Mouse (Mus musculus) lung, embryonic 16.5 days (tissue): ENCODE data around the gene H2afy2. TPM values are rescaled to one million over a fixed set of nuclear protein-coding genes. Genes with fewer than 3 reads are reported as not detected.

ENCODE experiments used
- microRNA-seq: library from miRNA; unstranded; fragments of <30 nt; microRNA quantifications from one replicate; pipeline ENCODE4, GENCODE M21; 2016
- polyA plus RNA-seq: library from polyadenylated mRNA; unstranded; fragments of >200 nt; fragmentation: Nextera tagmentation; extraction: Ambion mirVana; gene quantifications from 2 replicates; pipeline ENCODE4 v1.2.1, GENCODE M21; 2015

Gene H2afy2
- polyA plus RNA-seq, 1 experiment from 2014 or later = 107 TPM

Small RNAs within 50 kb of the gene (microRNA-seq; reads per million reads assigned to microRNA genes)
- gene Mir5108 = not detected

Other genes with a start within 250 kb of the H2afy2 start
- gene Npffr1, start 188.7 kb downstream of the H2afy2 start, polyA plus RNA-seq = 0.08 TPM in 1 of 2 replicates, not detected in the other
- gene Ppa1, start 135.6 kb downstream of the H2afy2 start, polyA plus RNA-seq = 125 and 138 TPM in 2 replicates
- 230 and 231 TPM in 2 replicates for gene Sar1a, start 103.8 kb downstream of the H2afy2 start, polyA plus RNA-seq
- 17.8 and 19.2 TPM in 2 replicates for gene Tysnd1, start 88.6 kb downstream of the H2afy2 start, polyA plus RNA-seq
- gene Aifm2, start 68.9 kb downstream of the H2afy2 start, polyA plus RNA-seq = 15.2 and 16.9 TPM in 2 replicates
- 25.7 and 26.5 TPM in 2 replicates for gene Col13a1, start 195.0 kb upstream of the H2afy2 start, polyA plus RNA-seq